Mouse (Mus musculus) liver, adult (tissue): ENCODE data around the gene Atp6v1c2.

Experiments
- GATA4 ChIP-seq: IDR thresholded peaks from 2 replicates; pipeline ENCODE4 v1.6.1; 2014; ENCODE audit warnings: mild to moderate bottlenecking, low read length; ENCODE audit not compliant: insufficient replicate concordance

The Atp6v1c2 gene

GRCm38 (mm10) chr12:17289913-17290312 is 39.2 kb downstream of the Atp6v1c2 start:
- no peak for TF ChIP-seq GATA4

- no peak for TF ChIP-seq GATA4
Measured at GRCm38 (mm10) chr12:17289060-17289459, 40.1 kb downstream of the Atp6v1c2 start.

- TF ChIP-seq GATA4, result no peak
Measured at GRCm38 (mm10) chr12:17288496-17288895, 40.7 kb downstream of the Atp6v1c2 start.

- TF ChIP-seq GATA4, result no peak
Measured at GRCm38 (mm10) chr12:17273841-17274240, 55.3 kb downstream of the Atp6v1c2 start.

GRCm38 (mm10) chr12:17271272-17271671 is 57.9 kb downstream of the Atp6v1c2 start:
- TF ChIP-seq GATA4, result no peak

- no peak for TF ChIP-seq GATA4
Measured at GRCm38 (mm10) chr12:17267316-17267715, 61.8 kb downstream of the Atp6v1c2 start.

- no peak for TF ChIP-seq GATA4
Measured at GRCm38 (mm10) chr12:17266673-17266990, 62.5 kb downstream of the Atp6v1c2 start.

- TF ChIP-seq GATA4, result no peak
Measured at GRCm38 (mm10) chr12:17265971-17266672, 63.0 kb downstream of the Atp6v1c2 start, which contains the start of gene Pdia6. Gene Pdia6 (plus strand): TSS chr12:17266545.

GRCm38 (mm10) chr12:17264826-17265225 is 64.3 kb downstream of the Atp6v1c2 start:
- TF ChIP-seq GATA4, result no peak

GRCm38 (mm10) chr12:17263881-17264280 is 65.3 kb downstream of the Atp6v1c2 start:
- TF ChIP-seq GATA4, result no peak

GRCm38 (mm10) chr12:17261005-17261404 is 68.2 kb downstream of the Atp6v1c2 start:
- no peak for TF ChIP-seq GATA4

GRCm38 (mm10) chr12:17258431-17258830 is 70.7 kb downstream of the Atp6v1c2 start:
- TF ChIP-seq GATA4, result no peak; the same call in 1 of the 2 replicates

- no peak for TF ChIP-seq GATA4
Measured at GRCm38 (mm10) chr12:17256905-17257304, 72.3 kb downstream of the Atp6v1c2 start.

GRCm38 (mm10) chr12:17255602-17256001 is 73.6 kb downstream of the Atp6v1c2 start:
- no peak for TF ChIP-seq GATA4

GRCm38 (mm10) chr12:17253069-17253468 is 76.1 kb downstream of the Atp6v1c2 start:
- no peak for TF ChIP-seq GATA4

- TF ChIP-seq GATA4, result no peak
Measured at GRCm38 (mm10) chr12:17250962-17251361, 78.2 kb downstream of the Atp6v1c2 start.

- no peak for TF ChIP-seq GATA4
Measured at GRCm38 (mm10) chr12:17242041-17242440, 87.1 kb downstream of the Atp6v1c2 start.
